Mouse (Mus musculus): ENCODE measurements around the gene Angptl2.
A peak's percentile ranks its signal among the peaks of the same experiment; 100 is the strongest.

The Angptl2 gene

GRCm38 (mm10) chr2:33215700-33216509, at the start of gene Angptl2:
Gene Angptl2, plus strand, starts transcription at chr2:33216069.
- DNase-seq (ENCODE audit: low read depth, low spot score): peak; percentile 93

GRCm38 (mm10) chr2:33167060-33167459, 48.8 kb upstream of the Angptl2 start:
- no peak for DNase-seq (ENCODE audit: low read depth, low spot score)

GRCm38 (mm10) chr2:33169445-33169844, 46.4 kb upstream of the Angptl2 start:
- DNase-seq (ENCODE audit: low read depth, low spot score): no peak

- DNase-seq (ENCODE audit: low read depth, low spot score): no peak
These were observed 44.9 kb upstream of the Angptl2 start for GRCm38 (mm10) chr2:33170777-33171565.

- no peak for DNase-seq (ENCODE audit: low read depth, low spot score)
These were observed 42.7 kb upstream of the Angptl2 start for GRCm38 (mm10) chr2:33173126-33173525.

GRCm38 (mm10) chr2:33173686-33174085, 42.2 kb upstream of the Angptl2 start:
- DNase-seq (ENCODE audit: low read depth, low spot score): no peak

- DNase-seq (ENCODE audit: low read depth, low spot score): no peak
These were observed 39.4 kb upstream of the Angptl2 start for GRCm38 (mm10) chr2:33176516-33176915.

- DNase-seq (ENCODE audit: low read depth, low spot score): no peak
These were observed 38.9 kb upstream of the Angptl2 start for GRCm38 (mm10) chr2:33176921-33177320.

GRCm38 (mm10) chr2:33177443-33178242, 38.2 kb upstream of the Angptl2 start:
- no peak for DNase-seq (ENCODE audit: low read depth, low spot score)

GRCm38 (mm10) chr2:33178243-33178932, 37.5 kb upstream of the Angptl2 start:
- no peak for DNase-seq (ENCODE audit: low read depth, low spot score)

GRCm38 (mm10) chr2:33179171-33179929, 36.5 kb upstream of the Angptl2 start:
- DNase-seq (ENCODE audit: low read depth, low spot score): no peak

- DNase-seq (ENCODE audit: low read depth, low spot score): peak; percentile 46
These were observed 35.8 kb upstream of the Angptl2 start for GRCm38 (mm10) chr2:33179930-33180630.

- DNase-seq (ENCODE audit: low read depth, low spot score): no peak
These were observed 32.5 kb upstream of the Angptl2 start for GRCm38 (mm10) chr2:33183321-33183720.

- DNase-seq (ENCODE audit: low read depth, low spot score): no peak
These were observed 31.2 kb upstream of the Angptl2 start for GRCm38 (mm10) chr2:33184641-33185040.

- peak; percentile 45 for DNase-seq (ENCODE audit: low read depth, low spot score)
These were observed 30.6 kb upstream of the Angptl2 start for GRCm38 (mm10) chr2:33185258-33185657.

- no peak for DNase-seq (ENCODE audit: low read depth, low spot score)
These were observed 29.4 kb upstream of the Angptl2 start for GRCm38 (mm10) chr2:33186505-33186904.

- DNase-seq (ENCODE audit: low read depth, low spot score): no peak
These were observed 28.0 kb upstream of the Angptl2 start for GRCm38 (mm10) chr2:33187874-33188273.

GRCm38 (mm10) chr2:33188925-33189670, 26.8 kb upstream of the Angptl2 start:
- DNase-seq (ENCODE audit: low read depth, low spot score): no peak

GRCm38 (mm10) chr2:33189976-33190375, 25.9 kb upstream of the Angptl2 start:
- no peak for DNase-seq (ENCODE audit: low read depth, low spot score)

Data from R1 (cell line).